Mouse (Mus musculus) embryo, embryonic 11.5 days (tissue): ENCODE data around the gene Rpl13a.
"Not testable (repeated sequence)": the region's sequence is repeated elsewhere in the genome, so short reads cannot be mapped to it uniquely, and the experiment has no call there.

Source experiments
- DNase-seq: peaks from one replicate; pipeline ENCODE4 v3.0.0-alpha.2; 2012; ENCODE audit warnings: low read depth, low spot score

The Rpl13a gene

DNA sequence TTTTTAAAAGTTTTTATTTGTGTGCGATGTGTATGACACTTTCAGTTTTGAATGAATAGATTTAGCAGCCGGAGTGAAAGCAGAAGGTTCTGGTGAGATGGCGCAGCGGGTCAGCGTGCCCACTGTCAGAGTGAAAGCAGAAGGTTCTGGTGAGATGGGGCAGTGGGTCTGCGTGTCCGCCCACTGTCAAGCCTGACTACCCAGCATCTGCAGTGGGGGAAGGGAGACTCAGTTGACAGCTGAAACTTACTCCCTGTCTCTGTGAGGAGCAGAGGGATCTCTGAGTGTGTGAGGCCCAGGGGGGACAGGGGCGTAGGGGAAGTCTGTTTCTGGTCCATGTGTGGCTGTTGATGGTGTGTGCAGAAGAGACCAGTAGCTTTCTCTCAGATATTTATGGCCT, 11.0 kb downstream of the Rpl13a start:
- no peak for DNase-seq

DNA sequence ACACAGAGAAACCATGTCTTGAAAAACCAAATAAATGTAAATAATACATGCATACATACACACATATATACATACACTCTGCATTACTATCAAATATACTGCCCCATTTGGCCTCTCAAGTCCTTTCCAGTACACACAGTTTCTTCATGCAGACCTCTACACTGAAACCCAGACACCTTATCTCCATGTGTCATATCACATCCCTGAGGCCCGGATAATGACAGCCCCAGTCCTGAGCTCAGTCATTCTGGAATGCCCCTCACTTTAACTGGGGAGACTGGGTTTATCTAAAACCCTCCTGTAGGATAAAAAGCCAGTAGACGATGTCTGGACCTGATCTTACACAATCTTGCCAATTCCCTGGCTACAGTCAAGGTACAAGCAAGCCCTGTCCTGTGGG, 15.1 kb downstream of the Rpl13a start:
- DNase-seq, result no peak

GRCm38 (mm10) chr7:45112529-45112928, 16.0 kb downstream of the Rpl13a start:
- no peak for DNase-seq

DNA sequence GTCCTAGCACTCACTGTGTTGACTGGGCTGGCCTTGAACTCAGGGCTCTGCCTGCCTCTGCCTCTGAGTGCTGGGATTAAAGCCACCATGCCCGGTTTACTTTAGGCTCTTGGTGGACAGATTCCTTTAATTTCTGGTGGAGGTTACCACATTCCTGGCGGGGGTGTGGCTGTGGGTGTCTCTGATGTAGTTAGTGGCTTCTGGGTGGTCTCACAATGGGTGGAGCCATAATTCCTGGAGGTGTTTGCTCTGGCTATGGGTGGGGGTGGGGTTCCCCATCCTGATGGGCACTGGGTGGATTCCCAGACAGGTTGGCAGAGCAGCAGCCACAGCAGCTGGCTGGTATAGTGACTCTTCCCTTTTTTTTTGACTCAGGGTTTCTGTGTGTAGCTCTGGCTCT, 16.6 kb downstream of the Rpl13a start:
- DNase-seq, result no peak

- DNase-seq, result not testable (repeated sequence)
Observed at GRCm38 (mm10) chr7:45110089-45110488, 18.5 kb downstream of the Rpl13a start.

- DNase-seq, result no peak
Observed at GRCm38 (mm10) chr7:45107052-45107645, 21.4 kb downstream of the Rpl13a start.

- DNase-seq, result no peak
Observed at GRCm38 (mm10) chr7:45106441-45106840, 22.1 kb downstream of the Rpl13a start.

DNA sequence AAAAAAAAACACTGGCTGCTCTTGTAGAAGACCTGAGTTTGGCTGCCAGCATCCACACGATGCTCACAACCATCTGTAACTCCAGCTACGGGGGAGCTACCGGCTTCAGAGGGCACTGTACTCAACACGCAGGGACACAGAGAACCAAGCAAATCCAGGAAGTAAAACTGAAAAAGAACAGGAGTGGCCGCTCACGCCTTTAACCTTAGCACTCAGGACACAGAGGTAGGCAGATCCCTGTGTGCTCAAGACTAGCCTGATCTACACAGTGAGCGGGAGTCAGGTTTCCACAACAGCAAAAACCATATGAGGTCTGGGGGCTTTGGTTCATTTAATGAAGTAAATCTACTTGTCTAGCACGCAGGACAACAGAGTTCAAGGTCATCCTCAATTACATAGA, 23.1 kb downstream of the Rpl13a start:
- no peak for DNase-seq

GRCm38 (mm10) chr7:45104941-45105340, 23.6 kb downstream of the Rpl13a start:
- DNase-seq, result no peak

DNA sequence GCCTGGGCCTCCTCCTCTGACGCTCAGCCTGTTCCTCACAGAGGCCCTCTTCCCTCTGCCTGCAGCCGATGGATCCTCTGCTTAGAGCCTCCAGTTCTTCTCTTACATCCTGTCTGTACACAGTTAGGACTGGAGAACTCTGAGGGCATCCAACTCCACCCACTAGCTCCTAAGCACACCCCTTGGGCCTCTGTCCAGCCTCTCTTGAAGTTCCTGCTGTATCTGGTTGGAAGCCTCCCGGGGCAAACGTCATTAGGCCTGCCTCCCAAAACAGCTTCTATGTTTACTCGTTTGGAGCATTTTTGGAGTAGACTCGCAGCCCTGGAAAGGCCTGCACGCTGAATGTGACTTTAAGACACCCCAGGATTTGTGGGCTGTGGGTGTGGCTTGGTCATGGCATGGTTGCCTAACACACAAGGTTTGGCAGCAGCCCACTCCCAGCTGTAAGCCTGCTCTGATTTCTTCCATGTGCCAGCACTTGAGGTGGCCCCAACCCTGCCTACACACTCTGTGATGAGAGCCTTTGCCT, 24.8 kb downstream of the Rpl13a start, which contains the start of gene Fcgrt:
Gene Fcgrt, minus strand, starts transcription at position 200 of the 529 bp plus-strand sequence.
- no peak for DNase-seq

DNA sequence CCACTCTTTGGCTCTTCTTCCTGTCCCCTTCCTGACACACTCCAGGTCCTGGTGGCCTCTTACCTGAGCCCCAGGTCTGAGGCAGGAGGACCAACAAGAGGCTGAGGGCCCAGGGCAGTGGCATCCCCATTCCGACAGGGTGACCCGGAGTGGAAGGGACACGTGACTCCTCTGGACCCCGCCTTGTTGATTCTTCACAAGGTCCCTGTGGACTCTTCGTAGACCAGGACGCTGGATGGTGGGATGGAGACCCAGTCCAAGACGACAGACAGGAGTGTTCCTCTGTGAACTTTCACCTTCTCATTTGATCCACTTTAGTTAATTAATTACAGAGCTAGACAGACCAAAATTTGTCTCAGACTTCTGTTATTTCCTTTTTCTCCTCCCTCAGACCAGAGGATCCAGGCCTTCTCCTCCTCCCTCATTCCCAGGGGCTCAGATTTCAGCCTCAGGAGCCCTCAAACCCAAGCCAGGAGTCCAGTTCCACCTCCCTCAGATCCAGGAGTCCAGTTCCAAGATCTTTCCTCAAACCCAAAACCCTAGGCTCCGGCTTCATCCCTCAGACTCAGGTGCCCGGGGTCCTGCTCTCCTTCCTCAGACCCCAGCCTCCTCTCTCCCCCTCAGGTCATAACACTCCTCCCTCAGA, 25.5 kb downstream of the Rpl13a start:
- no peak for DNase-seq

DNA sequence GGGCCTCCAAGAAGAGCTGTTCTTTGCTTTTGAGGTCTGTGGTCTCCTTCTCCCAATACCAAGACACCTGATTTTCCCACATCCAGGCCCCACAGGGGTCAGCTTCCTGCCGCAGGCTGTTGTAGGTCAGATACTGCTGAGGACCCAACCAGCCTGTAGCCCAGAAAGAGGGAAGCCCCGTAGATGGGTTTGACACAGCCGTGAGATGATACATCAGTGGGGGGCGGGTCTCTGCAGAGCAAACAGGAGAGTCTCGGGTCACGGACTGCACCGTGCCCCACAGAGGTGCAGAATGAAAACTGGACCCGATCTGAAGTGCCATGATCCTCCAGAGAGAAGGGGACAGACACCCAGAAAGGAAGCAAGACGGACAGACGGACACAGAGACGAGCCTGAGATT, 26.1 kb downstream of the Rpl13a start:
- DNase-seq, result no peak

GRCm38 (mm10) chr7:45100046-45100445, 28.5 kb downstream of the Rpl13a start:
- DNase-seq, result no peak

- no peak for DNase-seq
Observed at GRCm38 (mm10) chr7:45098541-45099240, 29.9 kb downstream of the Rpl13a start.

- DNase-seq, result no peak
Observed at GRCm38 (mm10) chr7:45097479-45097878, 31.1 kb downstream of the Rpl13a start.

DNA sequence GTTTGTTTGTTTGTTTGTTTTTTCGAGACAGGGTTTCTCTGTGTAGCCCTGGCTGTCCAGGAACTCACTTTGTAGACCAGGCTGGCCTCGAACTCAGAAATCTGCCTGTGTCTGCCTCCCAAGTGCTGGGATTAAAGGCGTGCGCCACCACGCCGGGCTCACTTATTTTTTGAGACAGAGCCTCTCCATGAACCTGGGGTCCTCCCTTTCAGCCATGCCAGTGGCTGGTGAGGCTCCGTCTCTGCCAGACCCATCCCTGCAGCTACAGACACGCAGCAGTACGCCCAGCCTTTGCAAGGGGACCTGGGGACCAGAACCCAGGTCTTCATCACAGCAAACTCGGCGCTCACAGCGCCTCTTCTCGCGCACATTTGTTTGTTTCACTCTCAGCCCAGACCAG, 32.6 kb downstream of the Rpl13a start:
- DNase-seq, result not testable (repeated sequence)

DNA sequence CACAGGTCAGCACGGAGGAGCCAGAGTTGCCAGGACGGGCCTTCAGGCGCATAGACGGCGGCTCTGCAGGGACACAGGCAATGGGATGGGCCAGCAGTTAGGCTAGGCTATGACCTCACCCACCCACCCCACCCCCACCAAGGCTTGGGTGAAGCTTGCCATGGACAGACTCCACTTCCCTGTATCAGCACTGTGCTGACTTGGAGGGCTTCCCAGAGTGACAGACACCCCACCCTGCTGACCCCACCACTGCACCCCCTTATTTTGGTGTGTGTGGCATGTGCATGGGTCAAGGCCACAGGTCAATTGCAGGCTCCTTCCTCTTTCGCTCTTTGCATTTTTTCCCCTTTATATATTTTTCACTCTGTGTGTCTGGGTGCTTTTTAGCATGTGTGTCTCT, 33.2 kb downstream of the Rpl13a start:
- no peak for DNase-seq

DNA sequence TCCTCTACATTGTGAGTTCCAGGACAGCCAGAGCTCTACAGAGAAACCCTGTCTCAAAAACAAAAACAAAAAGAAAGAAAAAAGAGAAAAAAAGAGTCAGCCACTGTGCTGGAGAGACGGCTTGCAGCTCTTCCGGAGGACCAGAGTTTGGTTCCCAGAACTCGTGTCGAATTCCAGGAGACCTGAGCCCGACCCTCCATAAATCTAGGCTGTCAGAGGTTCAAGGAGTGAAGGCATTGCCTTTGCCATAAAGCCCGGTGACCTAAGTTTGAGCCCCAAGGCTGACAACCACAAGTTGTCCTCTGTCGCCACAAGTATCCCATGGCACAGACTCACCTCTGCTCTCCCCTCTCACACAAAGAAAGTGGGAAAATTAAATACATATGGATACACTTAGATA, 34.4 kb downstream of the Rpl13a start:
- DNase-seq, result no peak

- DNase-seq, result no peak
Observed at GRCm38 (mm10) chr7:45093516-45093905, 35.0 kb downstream of the Rpl13a start.

- no peak for DNase-seq
Observed at GRCm38 (mm10) chr7:45092828-45093515, 35.6 kb downstream of the Rpl13a start.

- peak; percentile 90 for DNase-seq
Observed at GRCm38 (mm10) chr7:45092048-45092447, 36.5 kb downstream of the Rpl13a start, which contains the start of gene Rcn3. Gene Rcn3 (minus strand): TSS chr7:45092221.
